Mouse (Mus musculus): ENCODE results near the gene Esrra. TPM values are rescaled to one million over a fixed set of nuclear protein-coding genes. Genes with fewer than 3 reads are reported as not detected.

The Esrra gene
- polyA plus RNA-seq, 1 experiment from 2014 or later, result 18.8 TPM

GRCm38 (mm10) chr19:6952712-6953037 lies 31.1 kb upstream of the Esrra start:
- ATAC-seq, result no peak
- WGBS, result 28% methylated on average over 3 of the region's 3 CpGs
- Histone ChIP-seq H3K4me3 (replicated peaks; ENCODE audit: low read length) (no peak overlapping the region; the same call in 1 of the 2 replicates), H3K4me1 (replicated peaks; ENCODE audit: control insufficient read depth, insufficient read depth, low read length) (peaks cover 17% of the 10 kb centered on the region), H3K9me3 (ENCODE audit: control insufficient read depth, low read length) (no peaks in the 10 kb centered on the region), H3K27me3 (replicated peaks; ENCODE audit: control insufficient read depth, insufficient read depth, low read length) (no peaks in the 10 kb centered on the region), H3K36me3 (ENCODE audit: control insufficient read depth, insufficient read depth) (no peaks in the 10 kb centered on the region), H3K27ac (ENCODE audit: low read length) (no peak overlapping the region; the same call in 1 of the 2 replicates), H3K4me2 (ENCODE audit: low read length) (peak overlapping the region; percentile 77), H3K9ac (replicated peaks; ENCODE audit: low read depth, low read length) (peak overlapping the region; percentile 14; the same call in 1 of the 2 replicates)

GRCm38 (mm10) chr19:6951994-6952711 lies 30.5 kb upstream of the Esrra start:
- H3K4me3 ChIP-seq (replicated peaks; ENCODE audit: low read length), result peak overlapping the region; percentile 68
- H3K4me1 ChIP-seq (replicated peaks; ENCODE audit: control insufficient read depth, insufficient read depth, low read length), result peaks cover 17% of the 10 kb centered on the region
- no peaks in the 10 kb centered on the region for H3K36me3 ChIP-seq (ENCODE audit: control insufficient read depth, insufficient read depth)
- H3K9me3 ChIP-seq (ENCODE audit: control insufficient read depth, low read length), result no peaks in the 10 kb centered on the region
- H3K27me3 ChIP-seq (replicated peaks; ENCODE audit: control insufficient read depth, insufficient read depth, low read length), result no peaks in the 10 kb centered on the region
- 3% methylated on average over 31 of the region's 31 CpGs for WGBS
- peak overlapping the region; percentile 76 for H3K9ac ChIP-seq (replicated peaks; ENCODE audit: low read depth, low read length)
- H3K4me2 ChIP-seq (ENCODE audit: low read length), result peak overlapping the region; percentile 77
- peak overlapping the region; percentile 95 for H3K27ac ChIP-seq (ENCODE audit: low read length)
- peak; percentile 39 for ATAC-seq

- peak; percentile 90 for ATAC-seq
- H3K9ac ChIP-seq (replicated peaks; ENCODE audit: low read depth, low read length), result peak overlapping the region; percentile 76
- H3K27me3 ChIP-seq (replicated peaks; ENCODE audit: control insufficient read depth, insufficient read depth, low read length), result no peaks in the 10 kb centered on the region
- no peaks in the 10 kb centered on the region for H3K9me3 ChIP-seq (ENCODE audit: control insufficient read depth, low read length)
- H3K4me2 ChIP-seq (ENCODE audit: low read length), result peak overlapping the region; percentile 77
- WGBS, result under 1% methylated on average over 35 of the region's 35 CpGs
- peak overlapping the region; percentile 95 for H3K27ac ChIP-seq (ENCODE audit: low read length)
- H3K36me3 ChIP-seq (ENCODE audit: control insufficient read depth, insufficient read depth), result no peaks in the 10 kb centered on the region
- H3K4me3 ChIP-seq (replicated peaks; ENCODE audit: low read length), result peak overlapping the region; percentile 68
- peaks cover 17% of the 10 kb centered on the region for H3K4me1 ChIP-seq (replicated peaks; ENCODE audit: control insufficient read depth, insufficient read depth, low read length)
Measured at GRCm38 (mm10) chr19:6951381-6951968, 29.9 kb upstream of the Esrra start.

GRCm38 (mm10) chr19:6950613-6951153 lies 29.1 kb upstream of the Esrra start:
- Histone ChIP-seq H3K4me1 (replicated peaks; ENCODE audit: control insufficient read depth, insufficient read depth, low read length) (peaks cover 17% of the 10 kb centered on the region), H3K4me2 (ENCODE audit: low read length) (peak overlapping the region; percentile 77), H3K9me3 (ENCODE audit: control insufficient read depth, low read length) (no peaks in the 10 kb centered on the region), H3K27me3 (replicated peaks; ENCODE audit: control insufficient read depth, insufficient read depth, low read length) (no peaks in the 10 kb centered on the region), H3K36me3 (ENCODE audit: control insufficient read depth, insufficient read depth) (peaks cover 2% of the 10 kb centered on the region; the same call in 1 of the 2 replicates), H3K27ac (ENCODE audit: low read length) (peak overlapping the region; percentile 95), H3K9ac (replicated peaks; ENCODE audit: low read depth, low read length) (peak overlapping the region; percentile 76), H3K4me3 (replicated peaks; ENCODE audit: low read length) (peak overlapping the region; percentile 68)
- peak; percentile 65 for ATAC-seq
- under 1% methylated on average over 28 of the region's 28 CpGs for WGBS

- no peaks in the 10 kb centered on the region for H3K9me3 ChIP-seq (ENCODE audit: control insufficient read depth, low read length)
- no peak overlapping the region for H3K27ac ChIP-seq (ENCODE audit: low read length)
- peak overlapping the region; percentile 76; the same call in 1 of the 2 replicates for H3K9ac ChIP-seq (replicated peaks; ENCODE audit: low read depth, low read length)
- WGBS, result 51% methylated on average over 5 of the region's 5 CpGs
- H3K4me2 ChIP-seq (ENCODE audit: low read length), result peak overlapping the region; percentile 77
- peaks cover 2% of the 10 kb centered on the region; the same call in 1 of the 2 replicates for H3K36me3 ChIP-seq (ENCODE audit: control insufficient read depth, insufficient read depth)
- no peaks in the 10 kb centered on the region for H3K27me3 ChIP-seq (replicated peaks; ENCODE audit: control insufficient read depth, insufficient read depth, low read length)
- no peak for ATAC-seq
- peaks cover 17% of the 10 kb centered on the region for H3K4me1 ChIP-seq (replicated peaks; ENCODE audit: control insufficient read depth, insufficient read depth, low read length)
- peak overlapping the region; percentile 68 for H3K4me3 ChIP-seq (replicated peaks; ENCODE audit: low read length)
Measured at GRCm38 (mm10) chr19:6949951-6950350, 28.3 kb upstream of the Esrra start.

- peaks cover 2% of the 10 kb centered on the region; the same call in 1 of the 2 replicates for H3K36me3 ChIP-seq (ENCODE audit: control insufficient read depth, insufficient read depth)
- H3K4me3 ChIP-seq (replicated peaks; ENCODE audit: low read length), result no peak overlapping the region
- no peak for ATAC-seq
- no peak overlapping the region for H3K27ac ChIP-seq (ENCODE audit: low read length)
- no peaks in the 10 kb centered on the region for H3K9me3 ChIP-seq (ENCODE audit: control insufficient read depth, low read length)
- 0 out of 2 replicates have a peak overlapping the region, but pooled peaks have one; percentile 7 for H3K9ac ChIP-seq (replicated peaks; ENCODE audit: low read depth, low read length)
- no peaks in the 10 kb centered on the region for H3K27me3 ChIP-seq (replicated peaks; ENCODE audit: control insufficient read depth, insufficient read depth, low read length)
- H3K4me1 ChIP-seq (replicated peaks; ENCODE audit: control insufficient read depth, insufficient read depth, low read length), result peaks cover 17% of the 10 kb centered on the region
- no peak overlapping the region for H3K4me2 ChIP-seq (ENCODE audit: low read length)
- 85% methylated on average over 5 of the region's 5 CpGs for WGBS
Measured at GRCm38 (mm10) chr19:6949532-6949931, 27.9 kb upstream of the Esrra start.

GRCm38 (mm10) chr19:6948186-6948585 lies 26.6 kb upstream of the Esrra start:
- Histone ChIP-seq H3K36me3 (ENCODE audit: control insufficient read depth, insufficient read depth) (peaks cover 2% of the 10 kb centered on the region; the same call in 1 of the 2 replicates), H3K4me2 (ENCODE audit: low read length) (no peak overlapping the region), H3K4me3 (replicated peaks; ENCODE audit: low read length) (no peak overlapping the region), H3K27me3 (replicated peaks; ENCODE audit: control insufficient read depth, insufficient read depth, low read length) (no peaks in the 10 kb centered on the region), H3K9me3 (ENCODE audit: control insufficient read depth, low read length) (no peaks in the 10 kb centered on the region), H3K27ac (ENCODE audit: low read length) (no peak overlapping the region), H3K4me1 (replicated peaks; ENCODE audit: control insufficient read depth, insufficient read depth, low read length) (peaks cover 17% of the 10 kb centered on the region), H3K9ac (replicated peaks; ENCODE audit: low read depth, low read length) (no peak overlapping the region)
- WGBS, result 70% methylated on average over 4 of the region's 4 CpGs
- ATAC-seq, result no peak

- no peak for ATAC-seq
- H3K4me2 ChIP-seq (ENCODE audit: low read length), result no peak overlapping the region
- H3K9me3 ChIP-seq (ENCODE audit: control insufficient read depth, low read length), result no peaks in the 10 kb centered on the region
- H3K9ac ChIP-seq (replicated peaks; ENCODE audit: low read depth, low read length), result no peak overlapping the region
- H3K27ac ChIP-seq (ENCODE audit: low read length), result no peak overlapping the region
- peaks cover 2% of the 10 kb centered on the region; the same call in 1 of the 2 replicates for H3K36me3 ChIP-seq (ENCODE audit: control insufficient read depth, insufficient read depth)
- H3K4me1 ChIP-seq (replicated peaks; ENCODE audit: control insufficient read depth, insufficient read depth, low read length), result peaks cover 17% of the 10 kb centered on the region
- no peaks in the 10 kb centered on the region for H3K27me3 ChIP-seq (replicated peaks; ENCODE audit: control insufficient read depth, insufficient read depth, low read length)
- H3K4me3 ChIP-seq (replicated peaks; ENCODE audit: low read length), result no peak overlapping the region
- 50% methylated on average over 4 of the region's 4 CpGs for WGBS
Measured at GRCm38 (mm10) chr19:6947742-6948141, 26.1 kb upstream of the Esrra start.

GRCm38 (mm10) chr19:6943709-6944108 lies 22.1 kb upstream of the Esrra start:
- H3K4me3 ChIP-seq (replicated peaks; ENCODE audit: low read length), result no peak overlapping the region
- H3K4me2 ChIP-seq (ENCODE audit: low read length), result no peak overlapping the region
- peaks cover 31% of the 10 kb centered on the region for H3K4me1 ChIP-seq (replicated peaks; ENCODE audit: control insufficient read depth, insufficient read depth, low read length)
- no peak overlapping the region for H3K27ac ChIP-seq (ENCODE audit: low read length)
- no peaks in the 10 kb centered on the region for H3K9me3 ChIP-seq (ENCODE audit: control insufficient read depth, low read length)
- H3K9ac ChIP-seq (replicated peaks; ENCODE audit: low read depth, low read length), result no peak overlapping the region
- 96% methylated on average over 6 of the region's 6 CpGs for WGBS
- peaks cover 2% of the 10 kb centered on the region; the same call in 1 of the 2 replicates for H3K36me3 ChIP-seq (ENCODE audit: control insufficient read depth, insufficient read depth)
- ATAC-seq, result no peak
- H3K27me3 ChIP-seq (replicated peaks; ENCODE audit: control insufficient read depth, insufficient read depth, low read length), result no peaks in the 10 kb centered on the region

All from forebrain, embryonic 16.5 days (tissue).